Mouse (Mus musculus): ENCODE results near the gene Rbfox3.

Gene Rbfox3

DNA sequence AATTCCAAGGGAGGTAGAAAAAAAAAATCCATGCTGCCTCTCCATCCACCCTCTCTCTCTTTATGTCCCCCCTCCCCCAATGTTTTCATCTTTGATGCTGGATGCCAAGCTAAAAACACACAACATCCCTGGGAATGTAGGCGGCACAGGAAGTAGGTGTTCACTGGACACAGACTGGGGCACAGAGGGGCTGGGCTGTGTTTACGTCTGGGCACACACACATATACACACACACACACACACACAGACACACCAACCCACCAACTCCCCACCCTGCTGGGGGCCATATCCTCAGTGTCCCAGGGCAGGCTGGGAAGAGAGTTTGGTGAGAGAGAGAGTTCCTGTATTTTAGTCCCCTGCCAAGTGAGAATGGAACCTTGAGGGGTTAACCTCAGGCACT, 417.9 kb downstream of the Rbfox3 start:
- DNase-seq, result peak; percentile 46

DNA sequence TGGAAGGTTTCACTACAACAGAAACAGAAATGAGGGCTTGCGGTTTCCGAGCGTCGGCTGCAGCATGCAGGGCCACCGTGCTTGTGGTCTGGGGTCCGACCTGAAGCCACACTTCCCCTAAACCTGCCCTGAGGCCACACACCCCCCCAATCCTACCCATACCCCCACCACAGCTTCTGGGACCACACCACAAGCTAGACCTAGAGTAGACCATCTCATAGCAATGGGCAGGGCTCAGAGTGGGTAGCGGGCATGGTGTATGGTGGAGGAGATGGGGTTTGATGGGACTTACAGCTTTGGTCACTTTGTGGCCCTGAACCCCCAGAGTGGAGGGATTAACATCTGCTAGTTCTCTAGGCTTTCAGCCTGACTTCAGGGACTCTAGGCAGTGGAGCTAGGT, 420.2 kb downstream of the Rbfox3 start:
- DNase-seq, result no peak

DNA sequence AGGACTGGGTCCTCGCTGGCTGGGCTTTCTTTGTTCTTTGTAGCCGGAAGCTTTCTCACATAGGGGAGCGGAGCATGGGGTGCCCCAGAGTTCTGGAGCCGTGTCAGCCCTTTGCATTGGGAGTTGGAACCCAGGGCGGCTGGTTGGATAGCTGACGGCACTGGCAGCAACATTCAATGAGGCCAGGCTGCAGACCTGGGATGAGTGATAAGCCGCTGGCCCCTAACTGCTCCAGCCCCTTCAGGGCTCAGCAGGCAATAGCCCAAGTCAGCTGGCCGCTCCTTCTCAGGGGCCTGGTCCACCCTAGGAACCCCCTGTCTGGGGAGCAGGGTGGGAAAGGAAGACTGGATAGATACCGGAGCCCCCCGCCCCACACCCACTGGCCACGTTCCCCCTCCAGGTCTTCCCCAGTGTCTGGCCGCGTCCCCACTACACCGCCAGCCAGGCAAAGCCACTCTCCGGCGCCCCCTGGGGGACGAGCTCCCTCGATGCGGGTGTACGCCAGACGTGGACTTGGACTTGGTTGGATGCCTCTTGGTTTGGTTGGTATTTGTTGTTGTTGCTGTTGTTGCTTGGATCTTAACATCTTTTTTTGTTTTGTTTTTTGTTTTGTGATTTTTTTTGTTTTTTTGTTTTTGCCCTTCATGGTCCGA, 420.7 kb downstream of the Rbfox3 start:
- peak; percentile 85 for DNase-seq

DNA sequence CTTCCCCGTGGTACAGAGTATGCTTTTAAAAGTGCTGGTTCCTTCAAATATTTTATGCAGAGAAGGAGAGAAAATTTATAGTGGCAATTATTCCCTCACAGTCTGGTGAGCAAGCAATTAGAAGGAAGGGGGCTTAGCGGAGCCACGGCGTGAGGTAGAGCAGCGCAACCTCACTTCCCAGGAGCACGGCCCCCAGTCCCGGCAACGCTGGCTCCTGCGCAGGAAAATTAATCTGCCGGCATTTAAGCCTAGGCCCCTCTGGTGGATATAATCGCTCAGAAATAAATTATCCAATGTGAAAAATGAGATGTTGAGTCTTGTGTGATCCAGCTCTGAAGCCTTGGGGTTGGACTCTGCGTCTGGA, 422.5 kb downstream of the Rbfox3 start:
- no peak for DNase-seq

DNA sequence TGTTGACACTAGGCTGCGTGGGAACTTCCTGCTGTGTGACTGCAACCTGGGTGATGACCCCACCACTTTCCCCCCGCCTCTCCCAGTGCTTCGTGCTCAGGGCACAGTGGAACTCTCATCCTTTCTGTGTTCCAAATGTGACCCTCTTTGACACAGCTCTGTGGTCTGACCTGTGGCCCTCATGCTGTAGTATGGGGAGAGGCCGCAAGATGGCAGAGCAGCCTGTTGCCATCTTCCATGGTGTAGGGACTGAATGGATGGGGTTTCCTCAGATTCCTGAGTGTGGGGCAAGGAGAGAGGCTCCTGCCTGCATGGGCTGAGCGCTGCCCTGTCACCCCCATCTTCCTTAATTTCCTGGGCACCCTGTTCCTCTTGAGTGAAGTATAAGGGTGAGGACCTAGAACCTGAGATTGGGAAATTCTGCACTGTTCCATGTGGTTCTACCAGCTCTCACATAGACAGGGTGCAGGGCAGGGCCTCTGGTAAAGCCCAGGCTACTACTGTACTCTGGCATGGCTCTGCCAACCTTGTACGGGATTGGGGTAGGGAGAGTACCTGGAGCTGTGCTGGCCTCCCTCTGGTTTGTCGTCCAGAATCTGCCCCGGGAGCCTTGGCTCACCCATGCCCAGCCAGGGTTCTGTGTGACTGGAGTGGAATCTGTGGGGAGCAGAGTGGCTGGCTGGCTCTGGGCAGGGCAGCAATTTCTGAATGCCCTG, 423.0 kb downstream of the Rbfox3 start:
- DNase-seq, result no peak

DNA sequence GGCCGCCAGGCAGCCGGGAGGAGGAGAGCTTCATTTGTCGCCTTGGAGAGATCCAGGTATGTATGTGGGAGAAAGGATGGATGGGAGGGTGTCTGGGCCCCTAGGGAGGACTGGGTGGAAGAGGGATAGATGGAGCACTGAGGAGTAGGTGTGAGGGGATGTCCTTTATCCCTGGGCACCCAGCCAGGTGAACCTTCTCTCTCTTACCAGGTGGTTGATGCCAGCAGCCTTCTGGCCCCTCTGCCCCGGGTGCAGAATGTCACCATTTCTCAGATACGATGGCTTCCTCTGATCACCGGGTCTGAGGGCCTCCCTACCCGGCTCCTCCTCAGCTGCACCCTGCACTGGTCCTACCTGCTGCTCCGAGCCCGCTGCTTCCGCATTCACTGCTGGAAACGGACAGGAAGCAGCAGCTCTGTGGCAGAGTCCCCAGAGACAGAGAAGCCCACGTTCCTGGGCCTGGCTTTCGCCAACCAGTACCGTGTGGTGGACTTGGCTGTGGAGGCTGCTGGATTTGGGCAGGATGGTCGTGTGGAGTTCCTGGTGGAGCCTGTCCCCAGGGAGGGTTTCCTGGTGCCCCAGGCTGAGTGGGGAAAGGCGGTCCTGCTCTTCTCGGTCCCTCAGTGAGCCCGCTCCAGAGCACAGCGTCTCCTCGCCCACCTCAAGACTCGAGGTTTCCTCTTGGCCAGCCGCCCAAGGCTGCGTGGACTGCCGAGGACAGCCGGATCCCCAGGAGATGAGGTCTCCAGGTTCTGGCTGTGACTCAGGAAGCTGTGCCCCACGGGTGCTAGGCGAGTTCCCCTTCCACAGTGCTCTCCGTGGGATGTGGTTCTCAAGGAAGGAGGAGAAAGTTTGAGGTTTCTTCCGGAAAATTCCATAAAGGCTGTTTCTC, 424.3 kb downstream of the Rbfox3 start:
- no peak for DNase-seq

DNA sequence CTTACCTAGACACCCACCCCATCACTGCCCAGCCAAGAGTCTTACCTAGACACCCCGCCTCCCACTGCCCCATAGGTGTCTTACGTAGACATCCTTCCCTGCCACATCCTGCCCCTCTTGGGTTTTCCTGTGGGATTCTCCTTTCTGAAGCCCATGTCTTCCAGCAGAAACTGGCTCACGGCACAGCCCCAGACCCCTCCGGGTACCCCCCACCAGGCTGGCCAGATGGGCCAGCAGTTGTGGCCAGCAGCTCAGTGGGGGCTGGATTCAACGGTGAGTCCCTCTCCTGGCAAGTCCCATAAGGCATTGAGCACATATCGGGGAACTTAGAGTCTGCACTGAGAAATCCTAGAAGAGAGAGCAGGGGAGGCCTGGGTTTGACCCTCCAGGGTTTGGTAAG, 425.1 kb downstream of the Rbfox3 start:
- no peak for DNase-seq

DNA sequence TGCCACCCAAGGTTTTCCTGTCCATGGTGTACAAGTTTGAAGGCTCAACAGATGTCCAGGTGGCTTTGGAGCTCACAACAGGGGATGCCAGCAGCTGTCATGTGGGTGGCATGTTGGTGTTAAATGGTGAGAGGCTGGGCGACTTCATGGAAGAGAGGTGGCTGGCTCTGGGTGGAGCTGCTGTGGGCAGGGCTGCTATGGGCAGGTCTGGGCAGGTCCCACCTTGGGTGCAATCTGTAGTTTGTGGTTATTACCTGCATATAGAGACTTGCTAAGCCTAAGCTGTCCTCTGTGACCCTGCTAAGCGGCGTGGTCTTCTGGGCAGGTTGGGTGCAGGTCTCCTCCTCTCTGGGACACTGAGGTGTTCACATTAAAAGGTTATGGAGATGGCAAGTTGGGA, 425.6 kb downstream of the Rbfox3 start:
- DNase-seq, result no peak

DNA sequence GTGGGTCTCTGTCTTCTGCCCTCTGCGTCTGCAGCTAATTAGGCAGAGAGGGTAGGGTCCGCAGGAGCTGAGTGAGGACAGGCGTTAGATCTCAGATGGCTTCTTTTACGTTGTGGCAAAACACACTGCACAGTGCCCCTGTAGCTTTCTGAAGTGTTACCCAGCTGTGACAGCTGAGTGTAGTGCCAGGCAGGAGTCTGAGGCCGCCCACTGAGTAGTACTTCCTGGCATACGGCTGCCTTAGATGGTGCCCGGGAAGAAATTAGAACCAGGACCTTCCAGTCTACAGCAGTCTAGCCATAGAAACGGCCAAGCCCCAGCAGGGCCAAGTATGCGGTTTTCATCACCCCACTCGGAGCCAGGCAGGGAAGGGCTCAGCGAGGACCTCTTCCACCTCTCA, 426.1 kb downstream of the Rbfox3 start:
- DNase-seq, result no peak

DNA sequence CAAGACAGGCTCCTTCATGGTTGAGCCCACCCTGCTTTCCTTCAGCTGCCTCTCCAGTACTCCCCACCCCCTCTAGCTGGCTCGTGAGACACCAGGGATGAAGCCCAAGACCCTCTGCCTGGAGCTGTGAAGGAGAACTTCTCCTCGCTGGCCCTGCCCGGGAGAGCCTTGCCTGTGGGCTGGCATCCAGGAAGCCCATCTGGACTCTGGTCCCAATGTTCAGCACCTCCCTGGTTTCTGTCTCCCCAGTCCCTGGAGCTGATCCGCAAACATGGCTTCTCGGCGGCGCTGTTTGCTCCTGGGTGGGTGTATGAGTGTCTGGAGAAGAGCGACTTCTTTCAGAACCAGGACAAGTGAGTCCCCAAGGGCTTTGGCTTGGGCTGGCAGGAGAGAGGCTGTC, 427.2 kb downstream of the Rbfox3 start:
- no peak for DNase-seq

DNA sequence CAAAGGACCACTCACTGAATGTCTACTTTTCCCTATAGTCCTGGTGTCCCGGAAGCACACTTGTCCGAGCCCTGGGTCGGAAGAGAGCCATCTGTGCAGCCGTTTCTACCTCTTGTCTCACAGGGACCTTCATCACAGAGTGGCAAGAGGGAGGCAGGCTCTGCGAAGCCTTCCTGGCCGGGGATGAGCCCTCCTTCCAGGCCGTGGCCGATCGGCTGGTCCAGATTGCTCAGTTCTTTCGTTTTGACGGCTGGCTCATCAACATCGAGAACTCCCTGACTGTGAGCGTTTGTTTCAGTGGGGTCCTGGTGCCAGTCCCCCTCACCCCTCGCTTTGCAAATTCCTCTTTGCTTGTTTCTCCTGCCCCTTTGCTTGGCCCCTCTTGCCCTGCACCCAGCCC, 429.6 kb downstream of the Rbfox3 start:
- DNase-seq, result no peak

DNA sequence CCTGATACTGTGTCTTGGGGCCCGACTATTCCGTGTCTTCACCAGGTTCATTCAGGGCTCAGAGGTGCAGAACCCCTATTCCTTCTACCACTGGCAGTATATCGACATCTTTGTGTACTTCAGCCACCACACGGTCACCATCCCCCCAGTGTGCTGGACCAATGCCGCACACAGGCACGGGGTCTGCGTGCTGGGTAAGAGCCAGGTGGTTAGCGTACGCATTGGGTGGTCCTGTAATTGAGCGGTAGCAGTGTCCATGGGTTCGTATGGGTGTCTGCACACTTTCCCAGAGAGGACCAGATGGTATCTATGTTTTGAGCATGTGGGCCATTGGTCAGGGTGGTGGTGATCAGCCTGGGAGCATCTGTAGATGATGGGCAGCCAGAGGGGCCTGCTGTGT, 430.2 kb downstream of the Rbfox3 start:
- no peak for DNase-seq

DNA sequence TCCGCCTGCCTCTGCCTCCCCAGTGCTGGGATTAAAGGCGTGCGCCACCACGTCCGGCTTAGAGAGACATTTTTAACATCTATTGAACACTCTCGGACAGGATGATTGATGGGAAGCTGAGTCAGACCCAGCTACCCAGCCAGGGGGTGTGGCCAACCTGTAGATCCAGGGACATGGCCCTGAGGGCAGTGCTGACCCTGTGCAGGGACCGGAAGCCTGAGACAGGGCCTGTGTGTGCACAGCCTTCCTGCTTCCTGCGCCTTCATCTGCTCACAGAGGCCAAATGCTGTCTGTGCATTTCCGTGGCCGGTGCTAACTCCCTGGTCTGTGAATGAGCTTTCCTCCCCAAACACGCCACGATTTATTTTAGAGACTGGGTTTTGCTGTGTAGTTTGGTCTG, 431.6 kb downstream of the Rbfox3 start:
- no peak for DNase-seq

DNA sequence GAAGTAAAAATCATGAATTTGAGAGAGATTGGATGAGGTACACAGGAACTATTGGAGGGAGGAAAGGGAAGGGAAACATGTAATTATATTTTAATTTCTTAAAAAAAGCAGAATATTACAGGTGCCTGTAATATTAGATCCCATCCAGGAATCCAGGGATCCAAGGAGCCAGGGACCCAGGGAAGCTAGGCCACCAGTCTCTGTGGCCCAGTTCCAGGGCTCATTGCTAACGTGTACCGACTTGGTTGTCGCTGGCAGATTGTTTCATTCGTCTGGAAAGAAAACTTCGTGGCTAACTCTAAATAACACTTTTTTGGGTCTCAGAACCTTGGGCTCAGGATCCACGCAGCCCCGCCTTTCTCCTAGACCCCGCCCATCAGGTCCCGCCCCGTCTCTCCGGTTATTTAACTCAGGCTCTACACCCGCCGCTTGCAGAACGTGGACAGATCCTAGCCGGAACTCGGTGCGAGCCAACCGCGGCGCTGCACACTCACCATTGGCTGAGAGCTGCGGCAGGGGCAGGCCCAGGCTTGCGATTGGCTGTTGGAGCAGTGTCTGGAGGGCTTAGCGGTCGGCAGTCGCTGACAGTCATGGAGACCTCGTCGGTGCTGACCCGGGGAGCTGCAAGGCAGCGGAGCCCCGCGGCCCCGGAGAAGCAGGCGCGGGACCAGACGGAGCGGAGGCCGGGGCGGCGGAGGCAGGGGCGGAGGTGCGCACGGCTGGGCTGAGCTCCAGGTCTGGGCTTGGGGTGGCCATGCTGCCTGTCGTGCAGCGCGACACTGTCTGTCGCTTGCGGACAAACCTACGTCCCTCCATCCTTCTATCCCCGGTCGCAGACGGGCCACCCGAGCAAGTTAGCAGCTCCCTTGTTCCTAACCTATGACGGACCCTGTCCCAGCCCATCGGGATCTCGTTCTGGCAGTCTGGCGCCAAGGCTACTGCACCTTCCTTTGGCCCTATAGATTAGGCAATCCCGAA, 434.7 kb downstream of the Rbfox3 start, which contains the start of gene Engase:
TSS of gene Engase (plus strand) at position 434 of the 978 bp plus-strand sequence.
- peak; percentile 98 for DNase-seq

DNA sequence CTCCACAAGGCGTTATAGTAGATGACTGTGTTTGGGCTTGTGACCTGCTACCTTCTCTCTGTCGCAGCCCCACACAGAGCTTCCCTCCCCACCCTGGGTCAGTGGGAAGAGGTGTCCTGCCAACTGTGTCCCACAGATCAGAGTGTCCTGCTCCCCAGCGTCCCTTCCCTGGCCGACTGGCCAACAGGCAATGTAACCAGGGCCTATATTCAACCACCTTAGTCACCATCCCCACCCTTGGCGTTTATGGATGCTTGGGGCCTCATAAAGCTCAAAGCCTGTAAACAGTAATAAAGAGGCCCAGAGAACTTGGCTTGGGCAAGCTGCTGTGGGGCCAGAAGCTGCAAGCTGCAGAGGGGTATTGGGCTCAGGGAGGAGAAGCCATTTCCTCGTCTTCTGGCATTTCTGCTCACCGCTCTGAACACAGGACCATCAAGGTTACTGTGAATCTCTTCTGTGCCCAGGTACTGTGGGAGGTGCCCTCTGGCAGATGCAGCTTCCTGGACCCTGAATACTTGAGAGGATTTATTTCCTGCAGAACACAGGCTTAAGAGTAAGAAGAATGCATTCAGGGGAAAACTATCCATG, 435.8 kb downstream of the Rbfox3 start:
- DNase-seq, result no peak

DNA sequence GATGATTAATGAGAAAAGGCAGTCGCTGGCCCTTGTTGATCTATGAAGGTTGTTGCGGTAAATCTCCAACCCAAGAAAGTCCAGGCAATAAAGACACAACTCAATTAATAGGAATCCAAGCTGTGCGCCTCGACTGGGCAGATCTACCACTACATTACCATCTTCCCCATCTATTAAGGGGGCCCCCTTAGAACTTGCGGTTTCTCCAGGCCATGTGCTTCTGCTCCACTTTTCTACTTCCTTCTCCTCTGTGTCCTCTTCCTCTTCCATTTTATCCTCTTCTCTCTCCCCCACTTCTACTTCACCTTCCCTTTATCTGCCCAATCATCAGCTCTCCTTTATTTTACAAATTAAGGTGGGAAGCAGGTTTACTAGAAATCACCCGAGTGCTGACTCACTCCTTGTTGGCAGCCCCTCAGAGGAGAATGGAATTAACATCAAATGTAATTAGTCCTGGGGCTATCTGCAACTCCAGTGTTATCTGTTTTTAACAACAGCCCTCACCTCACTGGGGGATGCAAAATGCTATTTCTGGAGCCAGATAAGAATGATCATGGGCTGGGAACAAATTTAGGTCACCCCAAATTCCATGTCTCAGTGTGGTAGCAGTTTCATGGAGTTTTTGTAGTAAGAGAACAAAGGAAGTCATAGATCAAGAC, 437.4 kb downstream of the Rbfox3 start:
- DNase-seq, result no peak

DNA sequence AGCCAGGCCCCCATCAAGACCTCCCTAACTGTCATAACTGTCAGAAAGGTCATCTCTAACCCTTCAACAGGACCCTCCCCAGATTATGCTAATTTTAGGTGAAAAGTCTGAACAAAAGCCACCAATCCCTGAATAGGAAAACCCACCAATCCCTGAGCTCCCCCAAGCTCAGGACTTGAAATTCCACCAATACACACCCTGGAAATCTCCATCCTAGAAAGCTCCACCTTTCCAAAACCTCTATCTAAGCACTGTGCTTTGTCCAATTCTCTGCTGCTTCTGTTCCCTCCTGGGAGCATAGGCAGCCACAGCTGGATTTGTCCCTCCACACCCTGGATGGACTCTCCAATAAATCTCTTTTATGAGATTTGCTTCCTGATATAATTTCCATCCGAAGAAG, 438.2 kb downstream of the Rbfox3 start:
- DNase-seq, result no peak

DNA sequence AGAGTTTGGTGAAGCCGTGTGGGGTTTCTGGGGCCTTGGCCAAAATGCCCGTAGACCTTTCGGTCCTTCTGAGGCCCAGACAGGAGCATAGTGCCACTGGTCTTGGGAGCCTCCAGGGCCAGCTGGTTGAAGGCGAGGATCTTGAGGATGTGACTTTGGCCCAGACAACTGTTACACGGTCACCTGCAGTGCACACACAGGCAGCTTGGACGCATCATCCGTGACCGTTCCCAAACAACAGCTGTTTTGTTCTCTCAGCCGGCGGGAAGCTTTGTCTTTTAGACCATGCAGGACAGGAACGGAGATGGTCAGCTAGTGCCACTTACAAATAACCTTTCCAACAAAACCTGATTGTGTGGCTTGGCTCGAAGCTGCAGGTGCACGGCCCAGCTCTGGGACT, 439.7 kb downstream of the Rbfox3 start:
- DNase-seq, result no peak

DNA sequence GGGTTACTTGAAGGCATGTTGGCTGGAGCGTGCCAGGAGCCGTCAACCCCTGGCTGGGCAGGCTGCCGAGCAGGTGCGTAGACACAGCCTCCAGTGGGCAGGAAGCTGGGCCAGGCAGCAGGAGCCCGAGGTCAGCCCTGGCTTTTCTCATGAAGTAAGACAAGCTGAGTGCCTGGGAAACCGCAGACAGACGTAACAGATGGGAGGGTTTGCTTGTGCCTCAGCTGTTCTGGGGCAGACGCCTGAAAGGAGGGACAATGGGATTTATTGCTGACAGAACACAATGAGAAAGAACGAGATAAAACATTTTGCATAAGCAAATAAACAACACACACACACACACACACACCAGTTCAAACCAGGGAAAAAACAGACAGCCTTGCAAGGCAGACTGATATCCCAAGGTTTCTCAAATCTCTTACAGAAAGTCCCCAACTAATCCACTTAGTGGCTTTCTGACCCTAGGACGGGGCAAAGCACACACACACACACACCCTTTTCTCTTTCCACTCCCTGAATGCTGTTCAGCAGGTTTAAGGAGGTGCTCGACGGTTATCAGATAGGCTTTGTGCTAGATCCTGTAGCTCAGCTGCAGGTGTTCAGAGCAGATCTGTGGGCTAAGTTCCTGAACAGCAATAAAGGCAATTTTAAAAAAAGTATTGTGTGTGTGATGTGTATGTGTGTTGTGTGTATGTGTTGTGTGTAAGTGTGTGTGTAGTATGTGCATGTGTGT, 441.0 kb downstream of the Rbfox3 start:
- DNase-seq, result peak; percentile 38

DNA sequence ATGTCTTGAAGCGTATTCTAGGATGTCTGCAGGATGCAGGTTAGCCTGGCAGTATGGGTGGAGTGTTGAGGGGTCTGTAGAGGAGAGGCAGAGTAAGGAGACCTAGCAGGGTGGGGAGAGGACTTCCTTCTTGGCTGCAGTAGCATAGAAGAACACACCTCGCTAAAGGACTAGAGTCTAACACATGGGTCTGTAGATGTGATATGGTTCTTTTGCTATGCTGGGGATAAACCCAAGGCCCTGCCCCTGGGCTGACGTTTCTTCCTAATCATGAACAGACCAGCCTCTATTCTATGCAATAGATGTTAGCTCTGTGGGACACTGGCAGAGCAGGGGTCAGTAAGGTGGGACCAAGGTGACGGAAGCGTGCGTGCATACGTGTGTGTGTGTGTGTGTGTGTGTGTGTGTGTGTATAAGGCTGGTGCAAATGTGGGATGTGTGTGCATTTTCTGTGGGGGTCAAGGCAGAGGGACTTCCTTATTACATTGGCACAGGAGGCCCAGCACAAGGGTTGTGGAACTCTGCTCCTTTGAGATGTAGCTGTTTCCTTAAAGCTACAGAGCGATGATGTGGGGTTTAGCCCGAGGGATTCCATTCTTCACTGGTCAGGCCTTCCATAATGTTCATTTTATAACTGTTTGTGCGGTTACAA, 441.8 kb downstream of the Rbfox3 start:
- no peak for DNase-seq

Measured in lung, postnatal 10 days (tissue).